Mouse (Mus musculus) lung, adult 2 months (tissue): Measurements from ENCODE around the gene Setd1b.

Experiments
- CTCF ChIP-seq: fragments of 200-500 bp; IDR thresholded peaks from 2 replicates; pipeline ENCODE4 v1.5.1; 2011; ENCODE audit warnings: mild to moderate bottlenecking, low read length, control low read depth; ENCODE audit not compliant: insufficient read depth
- POLR2A ChIP-seq: fragments of 200-500 bp; IDR thresholded peaks from 2 replicates; pipeline ENCODE4 v1.6.1; 2011; ENCODE audit warnings: low read depth, mild to moderate bottlenecking, control low read depth, low read length, borderline replicate concordance; ENCODE audit errors: extremely low read depth

- TF ChIP-seq CTCF (no peak), POLR2A (no peak)
Observed at GRCm38 (mm10) chr5:123118826-123119225, 23.2 kb upstream of the Setd1b start.
